Mouse (Mus musculus) left cerebral cortex, postnatal 14 days (tissue): ENCODE results near the gene Ptpn13. TPM values are rescaled to one million over a fixed set of nuclear protein-coding genes. Genes with fewer than 3 reads are reported as not detected.

Experiments
- DNase-seq, 2 experiments: peaks; one replicate each; pipeline ENCODE4 v3.0.0; 2021 to 2022; ENCODE audit warnings: low spot score in 2 of 2, mixed read lengths in 1 of 2
- intact Hi-C: fragments of 180-260 bp; cut with DNase I; formaldehyde crosslinking; loops from one replicate; pipeline ENCODE4 v1.15.1; 2025
- long read RNA-seq, 2 experiments: library from polyadenylated mRNA; stranded (forward); transcript quantifications; one replicate each; pipeline ENCODE4 v2.0.0; 2021
- total RNA-seq, 2 experiments: library from RNA; stranded (reverse); gene quantifications; 2 replicates each; pipeline ENCODE4 v1.2.3; 2021

Gene Ptpn13
- 1 to 10 TPM; 8.3 to 9.6 TPM for total RNA-seq
- long read RNA-seq, experiment 1, partial matches to known transcripts: 7 of 10 reads
- long read RNA-seq, experiment 1, other reads (novel, unspliced or antisense): 3 of 10 reads
- long read RNA-seq, experiment 2, partial matches to known transcripts: 6 of 7 reads
- long read RNA-seq, experiment 2, other reads (novel, unspliced or antisense): 1 of 7 reads

DNA sequence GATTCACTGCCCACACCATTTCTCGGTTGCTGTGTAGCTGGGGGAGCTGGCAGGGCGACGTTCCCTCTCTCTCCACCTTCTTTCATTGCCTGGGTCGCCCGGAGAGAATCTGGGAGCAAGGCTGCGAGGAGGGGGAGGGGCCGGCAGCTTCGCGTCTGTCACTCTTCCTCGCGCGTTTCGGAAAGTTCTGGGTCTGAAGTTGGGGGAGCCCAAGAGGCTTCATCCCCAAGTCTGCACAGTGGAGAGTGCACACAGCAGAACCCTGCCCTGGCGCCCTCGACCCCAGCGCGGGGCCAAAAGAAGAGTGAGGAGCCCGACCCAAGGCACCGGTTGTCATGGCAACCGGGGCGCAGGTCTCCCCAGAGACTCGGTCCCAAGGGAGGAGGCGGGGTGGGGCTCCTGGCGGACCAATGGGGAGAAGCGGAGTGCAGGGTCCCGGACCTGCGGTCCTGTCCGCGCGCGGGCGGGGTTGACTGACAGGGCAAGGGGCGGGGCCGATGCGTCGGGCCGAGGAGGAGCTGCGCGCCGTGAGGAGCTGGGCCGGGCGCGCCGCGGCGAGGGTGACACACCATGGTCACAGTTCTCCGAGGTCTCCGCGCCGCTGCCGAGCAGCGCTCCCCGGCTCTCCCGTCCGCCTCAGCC, at the start of gene Ptpn13:
Gene Ptpn13 (plus strand): TSS at position 515 of the 642 bp plus-strand sequence.
- DNase-seq: peak; percentile 81 to 82
- intact Hi-C loops: no loop called here

DNA sequence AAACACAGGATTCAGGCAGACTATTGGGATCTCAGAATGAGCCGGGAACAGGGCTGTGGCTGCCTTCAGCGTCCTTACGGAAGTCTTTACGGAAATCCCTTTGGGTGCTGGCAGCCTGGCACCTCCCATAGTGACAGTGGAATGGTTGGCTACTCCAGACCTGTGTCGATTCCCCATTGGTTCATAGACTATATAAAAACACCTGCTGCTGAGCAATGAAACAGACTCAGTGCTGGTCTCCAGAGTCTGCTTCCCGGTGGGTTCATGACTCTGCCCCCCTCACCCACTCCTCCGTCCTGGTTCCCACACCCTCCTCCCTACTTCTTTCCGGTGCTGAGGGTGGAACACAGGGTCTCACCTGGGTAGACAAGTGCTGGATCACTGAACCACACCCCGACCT, 49.8 kb upstream of the Ptpn13 start:
- intact Hi-C loops: no loop called here
- no peak for DNase-seq

DNA sequence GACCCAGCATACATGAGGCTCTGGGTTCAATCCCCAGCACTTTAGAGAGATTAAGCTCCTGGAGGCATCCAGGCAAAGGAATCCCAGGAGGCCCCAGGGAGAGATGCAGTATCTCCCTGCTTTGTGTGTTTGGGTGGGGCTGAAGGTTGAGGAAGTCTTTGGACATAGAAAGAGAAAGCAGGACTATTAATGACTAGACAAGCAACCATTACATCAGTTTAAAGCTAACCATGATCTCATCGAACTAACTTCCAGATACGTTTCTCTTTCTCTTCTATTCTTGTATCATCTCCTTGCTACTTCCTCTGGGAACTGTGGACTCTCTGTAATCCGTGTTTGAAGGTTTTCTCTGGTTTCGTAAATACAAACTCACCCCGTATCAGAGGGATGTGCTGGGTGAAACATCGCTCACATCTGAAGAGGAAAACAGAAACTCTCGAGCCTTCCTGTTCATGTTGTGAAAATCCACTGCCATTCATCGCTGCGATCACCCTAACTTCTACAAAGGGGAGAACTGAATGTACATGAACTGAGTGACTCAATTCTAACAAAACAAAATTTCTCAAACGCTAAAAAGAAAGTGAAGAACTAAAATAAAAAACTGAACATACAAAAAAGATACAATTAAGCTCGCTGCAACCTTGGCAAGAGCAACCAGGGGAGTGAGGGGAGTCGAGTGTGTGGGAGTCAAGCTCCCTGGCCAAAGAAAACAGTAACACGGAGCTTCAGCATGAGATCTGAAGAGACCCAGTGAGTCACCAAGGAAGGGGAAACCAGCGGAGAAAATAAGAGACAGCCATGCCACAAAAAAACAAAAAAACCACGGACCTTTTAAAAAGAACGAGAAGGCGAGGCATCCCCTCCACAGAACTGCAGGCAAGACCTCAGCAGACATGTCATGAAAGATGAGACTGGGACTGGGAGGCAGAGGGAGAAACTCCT, 48.4 kb upstream of the Ptpn13 start:
- DNase-seq: no peak
- intact Hi-C loops: no loop called here

DNA sequence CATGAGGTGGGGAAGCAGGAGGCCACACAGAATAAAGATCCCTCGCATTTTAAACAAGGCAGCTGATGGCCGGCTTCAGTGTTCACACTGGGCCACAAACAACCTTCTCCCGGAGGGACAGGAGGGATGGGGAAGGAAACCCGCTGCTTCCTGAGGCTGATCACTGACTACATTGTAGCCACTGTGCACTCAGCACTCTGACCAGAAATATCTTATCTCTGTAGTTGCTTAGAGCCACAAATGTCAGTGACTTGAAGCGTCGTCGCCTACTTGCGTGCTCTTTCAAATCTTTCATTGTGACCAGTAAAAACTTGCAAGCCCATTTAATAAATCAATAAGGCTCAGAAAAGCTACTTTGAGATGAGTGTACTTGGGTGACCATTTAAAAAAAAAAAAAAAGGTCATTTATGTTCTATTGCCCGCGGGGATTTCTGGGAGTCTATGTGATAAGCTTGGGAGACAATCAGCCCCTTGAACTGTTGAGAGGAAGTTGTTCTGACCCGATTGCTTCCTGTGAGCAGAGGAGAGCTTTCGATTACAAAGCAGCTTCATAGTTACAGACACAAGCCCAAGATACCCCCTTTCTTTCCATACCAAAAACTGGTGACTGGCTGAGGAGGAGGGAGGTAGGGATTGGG, 47.4 kb upstream of the Ptpn13 start:
- intact Hi-C loops: no loop called here
- DNase-seq: no peak

DNA sequence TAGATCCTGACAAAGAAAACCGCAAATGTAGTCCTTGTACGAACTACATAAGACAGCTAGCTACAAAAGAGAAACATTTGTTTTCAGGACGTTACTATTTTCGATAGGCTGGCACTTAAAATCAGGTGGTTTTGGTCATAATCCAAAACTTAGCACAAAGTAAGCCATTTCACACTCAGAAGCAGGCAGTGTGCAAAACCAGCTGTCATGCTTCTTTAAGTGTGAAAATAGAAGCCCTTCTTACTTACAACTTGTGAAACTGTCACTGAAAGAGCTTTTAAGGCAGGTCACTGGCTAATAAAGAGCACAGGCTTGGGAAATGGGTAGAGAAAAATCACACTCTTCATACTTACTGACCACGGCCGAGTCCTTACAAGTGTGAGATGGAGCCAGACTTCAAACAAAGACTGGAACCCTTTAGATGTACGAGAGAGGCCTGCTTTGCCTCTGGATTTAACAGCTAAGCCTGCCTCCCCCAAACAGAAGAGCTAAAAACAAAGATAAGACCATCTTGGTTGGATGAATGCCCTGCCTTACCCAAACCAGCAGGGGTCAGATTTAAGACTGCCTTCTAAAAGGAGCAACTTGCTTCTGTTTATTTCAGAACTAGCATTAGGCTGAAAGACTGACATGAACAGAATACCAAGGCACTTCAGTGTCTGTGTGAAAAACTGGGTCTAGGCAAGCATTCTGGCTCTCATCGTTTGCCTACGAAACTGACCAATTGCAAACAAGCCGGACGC, 44.0 kb upstream of the Ptpn13 start:
- DNase-seq: no peak
- intact Hi-C loops: no loop called here

DNA sequence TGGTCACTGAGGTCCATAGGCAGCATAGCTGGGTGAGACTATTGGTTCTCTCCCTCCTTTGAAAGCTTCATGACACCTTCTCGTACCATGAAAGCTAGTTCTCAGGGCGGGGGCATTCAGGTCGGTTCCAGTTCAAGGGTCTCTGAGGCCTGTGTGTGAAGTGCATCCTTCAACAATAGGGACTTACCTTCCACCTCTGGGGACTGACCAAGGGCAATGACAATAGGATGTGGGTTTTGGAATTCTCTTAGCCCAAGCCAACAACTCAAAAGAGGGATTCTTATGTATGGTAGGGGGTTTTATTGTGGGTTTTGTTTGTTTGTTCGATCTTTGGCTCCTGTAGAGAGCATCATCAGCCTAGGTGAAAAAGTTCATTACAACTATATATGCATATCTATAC, 42.0 kb upstream of the Ptpn13 start:
- intact Hi-C loops: no loop called here
- DNase-seq: no peak

DNA sequence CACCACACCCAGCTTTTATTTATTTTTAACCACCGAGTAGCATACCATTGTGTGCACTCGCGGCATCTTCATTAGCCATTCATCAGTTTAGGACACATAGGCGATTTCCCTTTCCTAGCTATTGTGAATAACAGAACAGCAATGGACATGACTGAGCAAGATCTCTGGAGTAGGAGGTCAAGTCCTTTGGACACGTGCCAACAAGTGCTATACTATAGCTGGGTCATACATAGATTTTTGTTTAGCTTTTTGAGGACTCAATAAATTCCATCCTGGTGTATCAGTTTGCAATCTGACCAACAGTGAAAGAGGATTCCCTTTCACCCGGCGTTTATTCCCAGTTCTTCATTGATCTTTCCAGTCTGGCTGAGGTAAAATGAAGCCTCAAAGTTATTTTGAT, 41.0 kb upstream of the Ptpn13 start:
- intact Hi-C loops: no loop called here
- DNase-seq: no peak

DNA sequence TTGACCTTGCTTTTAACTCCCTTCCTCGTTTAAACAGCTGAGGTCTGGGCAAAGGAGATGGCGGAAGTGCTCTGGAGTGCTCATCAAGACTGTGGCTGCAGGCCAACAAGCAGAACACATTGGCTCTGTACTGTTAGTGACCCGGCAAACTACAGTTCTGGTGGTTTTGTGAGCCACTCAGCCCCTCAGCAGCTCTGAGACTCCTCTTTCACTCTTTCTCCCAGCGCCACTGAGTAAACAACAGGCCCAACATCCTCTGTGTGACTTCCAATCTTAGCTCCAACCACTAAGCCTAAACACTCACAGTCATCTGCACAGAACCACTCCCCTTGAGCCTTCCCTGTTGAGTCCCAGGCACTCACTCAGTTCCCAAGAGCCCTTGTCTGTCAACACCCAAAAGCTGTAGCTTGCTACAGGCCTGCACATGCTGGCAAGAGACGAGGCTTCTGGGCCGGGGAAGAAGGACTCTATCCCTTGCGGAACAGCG, 37.4 kb upstream of the Ptpn13 start:
- intact Hi-C loops: no loop called here
- no peak for DNase-seq

DNA sequence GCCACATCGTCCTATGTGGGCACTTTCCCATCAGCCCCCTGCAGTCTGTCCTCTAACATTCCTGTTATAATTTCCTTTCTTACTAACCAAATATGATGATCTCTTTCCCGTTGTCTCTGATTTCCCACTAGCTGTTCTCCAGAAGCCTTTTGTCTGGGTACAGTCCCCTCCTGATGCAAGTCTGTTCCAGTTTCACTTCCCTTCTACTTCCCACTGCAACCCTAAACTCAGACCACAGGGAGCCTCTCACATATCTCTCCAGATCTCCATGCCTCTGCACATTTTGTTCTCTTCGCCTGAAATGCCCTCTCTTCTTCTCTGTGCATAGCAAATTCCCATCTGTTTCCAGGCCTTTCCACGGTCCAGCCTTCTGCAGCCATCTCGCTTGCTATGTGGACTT, 35.6 kb upstream of the Ptpn13 start:
- no peak for DNase-seq
- intact Hi-C loops: no loop called here

DNA sequence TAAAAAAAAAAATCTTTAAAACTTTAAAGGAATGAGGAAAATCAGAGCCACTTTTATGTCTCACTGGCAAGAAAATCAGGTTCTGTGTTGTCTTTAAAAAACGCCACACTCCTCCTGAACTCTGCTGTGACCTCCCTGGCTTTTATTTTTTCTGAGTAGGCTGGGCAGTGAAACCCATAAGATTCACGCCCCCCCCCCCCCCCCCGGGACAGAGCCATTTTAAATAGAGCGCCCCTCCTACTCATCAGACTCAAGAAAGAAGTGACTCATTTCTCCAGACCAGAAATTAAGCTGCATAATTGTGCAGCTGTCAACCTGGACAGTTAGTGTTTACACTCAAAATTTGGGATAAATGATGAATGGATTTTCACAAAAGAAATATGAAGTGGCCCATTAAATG, 31.8 kb upstream of the Ptpn13 start:
- intact Hi-C loops: no loop called here
- DNase-seq: no peak

DNA sequence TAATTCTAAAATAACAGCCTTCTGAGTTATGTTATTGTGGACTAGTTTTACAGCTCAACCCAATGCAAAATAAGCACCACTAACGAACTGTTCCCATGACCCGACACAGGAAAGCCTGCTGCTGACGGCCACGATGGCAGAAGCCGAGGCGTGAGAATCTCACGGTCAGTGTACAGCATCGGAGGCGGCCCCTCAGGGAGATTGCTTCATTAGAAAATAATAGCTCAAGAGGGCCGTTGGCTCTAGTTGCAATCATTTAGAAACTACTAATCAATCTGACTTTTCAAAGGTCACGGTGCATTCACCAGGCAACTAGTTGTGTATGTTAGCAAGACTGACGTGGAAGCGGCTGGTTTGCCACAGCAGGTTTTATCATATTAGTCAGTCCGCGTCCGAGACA, 31.2 kb upstream of the Ptpn13 start:
- intact Hi-C loops: no loop called here
- DNase-seq: no peak

DNA sequence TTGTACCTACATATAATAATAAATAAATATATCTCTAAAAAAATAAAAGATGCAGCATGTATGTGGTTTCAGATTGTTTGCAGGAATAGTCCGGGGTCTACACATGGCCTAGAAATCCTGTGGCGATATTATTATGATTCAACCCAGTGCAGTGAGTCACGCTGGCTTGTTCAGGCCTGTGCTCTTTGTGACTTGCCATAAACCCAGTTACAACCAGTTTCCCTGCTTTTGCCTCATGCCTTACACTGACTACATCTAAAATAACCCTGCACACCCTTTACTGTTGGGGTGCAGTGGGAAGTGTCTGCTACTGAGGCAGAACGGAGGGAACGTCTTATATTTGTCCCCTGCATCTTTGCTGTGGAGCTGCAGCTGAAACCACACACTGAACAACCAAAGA, 29.3 kb upstream of the Ptpn13 start:
- intact Hi-C loops: no loop called here
- DNase-seq: no peak

DNA sequence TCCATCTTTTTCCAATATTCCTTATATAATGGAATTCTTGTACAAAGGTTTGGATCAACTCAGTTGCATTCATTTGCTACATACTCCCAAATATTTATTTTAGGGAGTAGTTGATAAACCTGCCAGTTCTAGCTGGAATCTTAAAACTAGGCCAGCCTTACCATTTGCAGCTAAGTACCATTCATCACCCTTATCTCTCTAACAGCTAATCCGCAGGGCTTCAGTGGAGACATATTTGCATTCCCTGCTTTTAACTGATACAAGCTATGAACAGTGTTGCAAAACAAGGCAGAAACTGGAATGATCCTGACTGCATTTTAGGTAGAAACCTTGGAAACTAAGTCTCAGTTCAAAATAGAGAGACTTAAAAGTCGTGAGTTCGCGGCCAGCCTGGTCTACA, 27.6 kb upstream of the Ptpn13 start:
- no peak for DNase-seq
- intact Hi-C loops: no loop called here

DNA sequence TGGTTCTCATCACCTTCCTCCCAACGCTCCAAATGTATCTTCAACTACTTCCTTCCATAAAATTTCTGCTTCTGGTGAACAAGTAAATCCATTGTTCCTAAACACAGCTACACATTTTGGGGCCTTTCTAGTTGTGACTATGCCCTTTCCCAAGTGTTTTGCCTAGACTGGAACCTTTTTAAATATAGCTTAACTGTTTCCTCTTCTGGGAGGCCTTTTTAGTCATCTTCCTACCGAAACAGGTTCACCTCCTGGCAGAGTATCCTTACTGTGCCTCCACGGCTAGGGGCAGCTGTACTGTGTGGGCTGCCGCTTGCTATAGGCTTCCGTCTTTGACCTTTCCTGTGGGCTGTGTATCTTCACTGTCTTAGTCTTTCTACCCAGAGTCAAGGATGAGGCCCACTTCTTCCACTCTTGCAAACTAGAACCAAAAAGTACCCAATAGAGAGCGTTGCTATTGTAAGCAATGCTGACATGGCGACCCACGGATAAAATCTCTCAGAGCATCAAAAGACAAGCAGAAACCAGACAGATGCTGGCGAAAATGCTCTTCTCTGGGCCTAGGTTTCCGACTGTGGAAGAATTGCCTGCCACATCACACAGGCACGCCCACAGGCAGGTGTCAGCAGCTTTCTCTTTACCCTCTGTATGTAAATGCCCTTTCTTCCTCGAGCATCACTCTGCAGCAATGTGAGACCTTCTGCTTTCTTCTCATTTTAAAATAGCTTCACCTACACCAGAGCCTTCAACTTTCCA, 20.6 kb upstream of the Ptpn13 start:
- intact Hi-C loops: no loop called here
- DNase-seq: no peak

DNA sequence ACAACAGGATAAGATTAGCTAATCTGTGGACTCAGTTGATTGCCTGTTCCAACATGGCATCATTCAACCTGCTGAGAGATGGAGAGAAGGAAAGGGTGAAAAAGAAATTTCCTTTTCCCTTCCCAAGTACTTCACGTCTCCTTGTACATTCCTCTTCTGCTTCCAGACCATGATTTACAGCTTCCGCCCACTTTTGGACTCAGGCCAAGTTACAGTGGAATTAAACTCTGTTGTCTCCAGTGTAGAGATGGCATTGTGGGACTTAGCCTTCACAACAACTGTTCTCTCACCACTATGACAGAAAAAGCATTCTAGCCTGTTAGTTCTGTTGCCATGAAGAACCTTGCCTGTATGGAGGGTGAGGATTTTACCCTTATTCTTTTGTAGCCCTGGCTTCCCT, 19.1 kb upstream of the Ptpn13 start:
- intact Hi-C loops: no loop called here
- DNase-seq: peak; percentile 26 to 49

DNA sequence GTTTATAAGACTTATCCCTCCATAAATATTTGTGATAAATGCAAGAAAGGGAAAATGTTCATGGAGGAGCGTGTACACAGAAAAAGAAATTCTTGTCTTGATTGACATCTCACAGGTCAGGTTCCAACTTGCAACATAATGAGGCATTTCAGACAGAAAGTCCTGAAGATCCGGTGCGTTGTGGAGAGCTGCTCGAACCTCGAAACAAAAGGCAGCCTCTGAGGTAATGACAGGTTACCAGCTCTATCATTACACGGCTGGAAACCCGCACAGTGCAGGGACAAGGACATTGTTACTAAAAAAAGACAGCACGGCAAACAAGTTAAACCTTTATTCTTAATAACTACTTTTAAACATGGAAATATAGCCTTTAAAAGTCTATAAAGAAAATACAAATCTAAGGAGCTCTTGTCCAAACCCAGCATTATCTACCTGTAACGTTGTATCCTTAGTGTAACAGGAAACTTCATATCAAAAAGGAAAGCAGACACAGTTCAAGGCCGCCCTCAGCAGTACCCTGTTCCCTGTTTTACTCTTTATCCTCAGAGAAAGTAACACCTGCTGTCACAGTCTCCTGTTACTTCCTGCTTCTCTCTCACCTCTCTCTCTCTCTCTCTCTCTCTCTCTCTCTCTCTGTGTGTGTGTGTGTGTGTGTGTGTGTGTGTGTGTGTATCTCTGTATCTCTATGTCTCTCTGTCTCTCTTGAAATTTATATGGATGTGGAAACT, 12.8 kb upstream of the Ptpn13 start:
- intact Hi-C loops: no loop called here

DNA sequence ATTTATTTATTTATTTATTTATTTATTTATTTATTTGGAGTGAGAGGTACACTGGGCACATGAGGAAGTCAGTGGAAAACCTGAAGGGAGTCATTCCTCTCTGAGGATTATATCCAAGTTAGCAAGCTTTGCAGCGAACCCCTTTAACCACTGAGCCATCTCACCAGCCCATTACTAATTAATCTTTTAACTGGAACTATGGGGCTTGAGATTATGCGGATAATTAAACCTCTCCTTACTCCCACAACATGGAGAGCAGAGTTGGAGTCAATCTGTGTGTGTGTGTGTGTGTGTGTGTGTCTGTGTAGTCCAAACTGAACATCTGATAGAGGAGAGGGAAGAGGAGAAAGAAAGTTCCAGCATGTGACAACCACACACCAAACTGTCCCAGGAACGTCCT, 10.4 kb upstream of the Ptpn13 start:
- no peak for DNase-seq
- intact Hi-C loops: no loop called here

More for the DNA sequence above, 12.8 kb upstream of the Ptpn13 start:
- DNase-seq: no peak

DNA sequence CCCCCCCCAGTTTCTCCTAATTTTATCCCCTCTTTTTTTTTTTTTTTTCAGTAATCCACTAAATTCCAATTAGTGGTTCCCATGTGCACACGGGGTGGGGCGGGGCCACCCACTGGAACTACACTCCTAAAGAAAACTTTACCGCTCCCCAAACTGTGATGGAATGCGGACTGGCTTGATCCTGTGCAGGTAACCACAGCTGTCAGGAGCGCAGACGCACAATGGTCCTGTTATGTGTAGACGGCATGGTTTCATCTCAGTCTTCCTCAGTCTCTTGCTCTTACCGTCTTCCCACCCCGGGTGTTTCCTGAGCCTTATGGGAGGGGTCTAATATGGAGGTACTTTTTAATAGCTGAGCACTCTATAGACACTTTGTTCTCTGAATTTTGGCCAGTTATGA, 7.0 kb upstream of the Ptpn13 start:
- intact Hi-C loops: no loop called here
- no peak for DNase-seq
